Mouse (Mus musculus): ENCODE results near the gene Sema3b. TPM values are rescaled to one million over a fixed set of nuclear protein-coding genes. Genes with fewer than 3 reads are reported as not detected.
A peak's percentile ranks its signal among the peaks of the same experiment; 100 is the strongest.

Gene Sema3b
- polyA plus RNA-seq, 1 experiment from 2014 or later, result 4.6 TPM

DNA sequence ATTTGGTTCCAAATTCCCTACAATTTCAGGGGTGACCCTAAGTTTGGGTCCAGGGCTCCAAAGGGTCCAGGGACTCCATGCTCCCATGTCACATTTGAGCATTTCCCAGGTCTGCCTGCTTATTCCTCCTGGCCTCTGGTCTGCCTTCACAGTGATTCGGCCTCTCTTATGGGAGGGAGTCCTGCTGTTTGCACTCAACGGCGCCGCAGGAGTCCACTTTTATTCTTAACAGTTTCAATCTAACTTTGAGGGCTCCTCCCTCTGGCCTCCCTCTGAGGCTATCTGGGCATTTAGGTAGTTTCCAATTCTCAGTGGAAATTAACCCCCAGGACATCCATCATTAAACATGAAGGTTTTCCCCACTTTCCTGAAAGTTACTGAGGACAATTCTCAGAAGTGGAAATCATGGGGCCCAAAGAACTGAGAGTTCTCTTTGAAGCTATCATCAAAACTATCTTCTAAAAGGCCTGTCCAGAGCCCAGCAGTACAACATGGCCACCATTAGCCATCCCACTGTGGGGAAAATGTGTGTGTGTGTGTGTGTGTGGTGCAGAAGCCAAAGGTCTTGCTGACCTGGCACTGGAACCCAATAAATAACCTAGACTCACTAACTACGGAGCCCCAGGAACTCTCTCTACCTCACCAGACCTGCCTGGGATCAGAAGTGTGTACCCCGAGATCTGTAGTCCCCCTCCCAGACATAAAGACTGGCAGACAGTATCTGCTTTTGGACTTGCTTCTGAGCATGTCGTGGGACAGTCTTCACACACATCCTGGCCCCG lies 14.6 kb downstream of the Sema3b start:
- Histone ChIP-seq H3K27ac (replicated peaks) (no peak overlapping the region), H3K36me3 (peaks cover 17% of the 10 kb centered on the region), H3K9me3 (no peaks in the 10 kb centered on the region), H3K4me3 (no peak overlapping the region), H3K4me2 (no peak overlapping the region), H3K27me3 (no peaks in the 10 kb centered on the region), H3K9ac (no peak overlapping the region), H3K4me1 (replicated peaks) (0 out of 2 replicates have a peak, but pooled peaks cover 7% of the 10 kb centered on the region)
- WGBS, result 81% methylated on average over 8 of the region's 8 CpGs
- ATAC-seq (ENCODE audit: low FRiP score, low read depth), result no peak

DNA sequence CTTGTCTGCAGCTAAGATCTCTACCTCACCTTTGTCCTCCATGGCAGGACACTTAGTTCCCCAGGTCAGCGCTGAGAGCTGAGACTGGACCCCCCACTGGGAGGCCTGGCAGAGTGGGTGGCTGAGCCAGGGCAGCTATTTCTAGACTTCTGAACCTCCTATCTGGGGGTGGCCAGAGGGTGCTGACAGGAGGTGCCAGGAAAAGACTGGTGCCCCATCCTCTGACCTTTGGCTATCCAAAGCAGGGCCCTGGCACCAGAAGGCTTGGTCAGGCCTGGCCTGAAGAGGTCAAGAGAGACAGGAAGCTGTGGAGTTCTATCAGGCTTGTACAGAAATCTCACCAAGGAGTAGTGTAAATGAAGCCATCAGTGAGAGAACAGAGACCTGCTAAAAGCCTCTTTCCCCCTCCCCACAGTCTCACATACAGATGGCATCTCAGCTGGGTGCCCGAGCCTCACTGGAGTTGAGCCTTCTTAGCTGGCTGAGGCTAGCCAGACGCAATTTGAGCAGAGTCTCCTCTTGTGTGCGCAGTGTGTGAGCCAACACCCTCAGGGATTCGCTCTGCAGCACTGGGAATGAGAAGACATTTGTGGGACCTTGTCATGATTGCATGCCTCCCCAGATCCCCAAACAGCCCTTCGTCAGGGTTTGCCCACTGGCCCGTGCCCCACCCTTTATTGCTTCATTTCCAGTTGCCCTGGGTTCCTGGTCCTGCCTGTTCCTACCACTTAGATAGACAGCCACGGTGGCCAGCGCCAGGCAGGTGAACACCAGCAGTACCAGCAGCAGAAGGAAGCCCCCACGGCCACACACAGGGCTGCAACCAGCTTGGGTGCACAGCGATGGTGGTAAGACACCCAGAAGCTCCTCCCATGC lies 15.7 kb downstream of the Sema3b start:
- WGBS, result 76% methylated on average over 11 of the region's 11 CpGs
- Histone ChIP-seq H3K27me3 (no peaks in the 10 kb centered on the region), H3K4me2 (no peak overlapping the region), H3K9me3 (no peaks in the 10 kb centered on the region), H3K36me3 (peaks cover 17% of the 10 kb centered on the region), H3K9ac (no peak overlapping the region), H3K4me3 (no peak overlapping the region), H3K4me1 (replicated peaks) (peaks cover 14% of the 10 kb centered on the region), H3K27ac (replicated peaks) (peak overlapping the region; percentile 21; the same call in 1 of the 2 replicates)
- ATAC-seq (ENCODE audit: low FRiP score, low read depth), result no peak; the same call in 1 of the 2 replicates

DNA sequence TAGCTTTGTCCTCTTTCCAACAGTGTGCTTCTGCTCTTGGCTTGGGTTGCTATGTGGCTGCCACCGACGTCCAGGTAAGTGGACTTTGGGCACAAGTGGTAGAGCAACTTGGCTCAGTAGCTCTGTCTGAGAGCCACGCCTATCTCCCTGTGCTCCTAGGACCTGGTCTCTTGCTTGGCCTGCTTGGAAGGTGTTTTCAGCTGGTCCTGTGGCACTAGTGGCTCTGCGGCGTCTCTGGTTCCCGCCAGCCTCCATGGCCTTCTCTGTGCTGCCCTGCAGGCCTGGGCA lies 18.3 kb downstream of the Sema3b start:
- no peaks in the 10 kb centered on the region for H3K27me3 ChIP-seq
- peaks cover 19% of the 10 kb centered on the region for H3K4me1 ChIP-seq (replicated peaks)
- peaks cover 17% of the 10 kb centered on the region for H3K36me3 ChIP-seq
- no peak for ATAC-seq (ENCODE audit: low FRiP score, low read depth)
- no peak overlapping the region for H3K9ac ChIP-seq
- WGBS, result 97% methylated on average over 6 of the region's 6 CpGs
- no peak overlapping the region for H3K27ac ChIP-seq (replicated peaks)
- H3K4me2 ChIP-seq, result no peak overlapping the region
- no peak overlapping the region for H3K4me3 ChIP-seq
- H3K9me3 ChIP-seq, result no peaks in the 10 kb centered on the region

DNA sequence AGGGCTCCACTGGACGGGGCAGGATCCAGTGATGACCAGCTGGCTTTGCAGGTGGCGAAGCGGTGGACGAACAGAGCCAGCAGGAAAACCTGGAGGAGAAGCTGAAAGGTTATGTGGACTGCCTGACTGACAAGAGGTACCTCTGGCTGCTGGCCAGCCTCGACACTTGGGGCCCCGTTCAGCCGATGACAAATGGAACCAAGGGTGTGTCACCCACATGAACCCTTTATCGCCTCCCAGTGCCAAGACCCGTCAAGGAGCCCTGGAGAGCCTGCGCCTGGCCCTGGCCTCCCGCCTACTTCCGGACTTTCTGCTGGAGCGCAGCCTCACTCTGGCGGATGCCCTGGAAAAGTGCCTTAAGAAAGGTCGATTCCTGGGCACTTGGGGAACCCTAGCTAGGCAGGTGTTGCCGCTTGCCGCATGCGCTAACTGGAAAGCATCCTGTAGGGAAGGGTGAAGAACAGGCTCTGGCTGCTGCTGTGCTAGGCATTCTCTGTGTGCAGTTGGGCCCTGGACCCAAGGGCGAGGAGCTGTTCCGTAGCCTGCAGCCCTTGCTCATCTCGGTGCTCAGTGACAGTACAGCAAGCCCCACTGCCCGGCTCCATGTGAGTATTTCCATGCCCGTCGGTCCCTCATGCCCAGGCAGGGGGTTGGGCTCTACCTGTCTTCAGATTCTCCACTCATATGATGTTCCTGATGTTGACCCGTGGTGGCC lies 18.8 kb downstream of the Sema3b start:
- Histone ChIP-seq H3K4me2 (no peak overlapping the region), H3K27ac (replicated peaks) (no peak overlapping the region), H3K9me3 (no peaks in the 10 kb centered on the region), H3K27me3 (no peaks in the 10 kb centered on the region), H3K4me3 (no peak overlapping the region), H3K4me1 (replicated peaks) (peaks cover 19% of the 10 kb centered on the region), H3K36me3 (peaks cover 17% of the 10 kb centered on the region), H3K9ac (no peak overlapping the region)
- no peak for ATAC-seq (ENCODE audit: low FRiP score, low read depth)
- 90% methylated on average over 25 of the region's 25 CpGs for WGBS

DNA sequence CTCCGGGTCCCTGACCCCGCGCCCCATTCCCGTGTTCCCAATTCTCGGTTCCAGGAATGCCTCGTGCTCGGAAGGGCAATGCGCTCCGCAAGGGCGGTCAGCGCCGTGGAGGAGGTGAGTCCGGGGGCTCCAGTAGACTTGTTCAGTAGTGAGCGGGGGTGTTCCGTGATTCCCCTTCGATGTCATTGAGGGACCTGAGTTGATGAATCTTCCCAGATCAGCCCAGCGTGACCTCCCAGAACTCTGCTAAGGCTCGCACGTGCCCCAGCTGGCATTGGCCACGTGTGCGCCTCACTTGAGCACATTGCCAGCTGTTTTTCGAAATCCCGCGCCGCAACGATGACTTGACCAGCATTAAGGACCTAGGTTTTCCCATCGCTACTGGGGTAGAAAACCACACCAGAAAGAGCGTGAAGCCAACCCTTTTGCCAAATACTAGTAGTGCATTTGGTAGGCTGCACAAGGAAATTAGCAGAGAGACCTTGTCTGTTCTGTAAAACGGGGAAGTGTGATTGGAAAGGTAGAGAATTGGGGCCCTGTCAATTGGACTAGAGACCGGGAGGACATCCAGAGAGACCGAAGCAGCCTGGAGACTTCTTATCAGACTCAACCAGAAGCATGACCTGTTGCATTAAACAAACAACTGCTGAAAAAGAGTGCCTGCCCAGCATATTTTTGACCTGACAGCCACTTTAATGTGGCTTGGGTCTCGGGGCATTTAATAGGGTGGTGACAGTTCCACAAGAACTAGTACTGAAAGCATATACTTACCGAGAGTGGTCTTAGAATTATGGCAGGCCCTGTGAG lies 21.0 kb downstream of the Sema3b start:
- peak overlapping the region; percentile 45 for H3K9ac ChIP-seq
- no peak overlapping the region for H3K27ac ChIP-seq (replicated peaks)
- WGBS, result 7% methylated on average over 33 of the region's 33 CpGs
- peak overlapping the region; percentile 75 for H3K4me3 ChIP-seq
- no peak; the same call in 1 of the 2 replicates for ATAC-seq (ENCODE audit: low FRiP score, low read depth)
- H3K4me1 ChIP-seq (replicated peaks), result peaks cover 14% of the 10 kb centered on the region
- no peaks in the 10 kb centered on the region for H3K27me3 ChIP-seq
- peaks cover 14% of the 10 kb centered on the region for H3K36me3 ChIP-seq
- H3K4me2 ChIP-seq, result peak overlapping the region; percentile 80
- H3K9me3 ChIP-seq, result no peaks in the 10 kb centered on the region

DNA sequence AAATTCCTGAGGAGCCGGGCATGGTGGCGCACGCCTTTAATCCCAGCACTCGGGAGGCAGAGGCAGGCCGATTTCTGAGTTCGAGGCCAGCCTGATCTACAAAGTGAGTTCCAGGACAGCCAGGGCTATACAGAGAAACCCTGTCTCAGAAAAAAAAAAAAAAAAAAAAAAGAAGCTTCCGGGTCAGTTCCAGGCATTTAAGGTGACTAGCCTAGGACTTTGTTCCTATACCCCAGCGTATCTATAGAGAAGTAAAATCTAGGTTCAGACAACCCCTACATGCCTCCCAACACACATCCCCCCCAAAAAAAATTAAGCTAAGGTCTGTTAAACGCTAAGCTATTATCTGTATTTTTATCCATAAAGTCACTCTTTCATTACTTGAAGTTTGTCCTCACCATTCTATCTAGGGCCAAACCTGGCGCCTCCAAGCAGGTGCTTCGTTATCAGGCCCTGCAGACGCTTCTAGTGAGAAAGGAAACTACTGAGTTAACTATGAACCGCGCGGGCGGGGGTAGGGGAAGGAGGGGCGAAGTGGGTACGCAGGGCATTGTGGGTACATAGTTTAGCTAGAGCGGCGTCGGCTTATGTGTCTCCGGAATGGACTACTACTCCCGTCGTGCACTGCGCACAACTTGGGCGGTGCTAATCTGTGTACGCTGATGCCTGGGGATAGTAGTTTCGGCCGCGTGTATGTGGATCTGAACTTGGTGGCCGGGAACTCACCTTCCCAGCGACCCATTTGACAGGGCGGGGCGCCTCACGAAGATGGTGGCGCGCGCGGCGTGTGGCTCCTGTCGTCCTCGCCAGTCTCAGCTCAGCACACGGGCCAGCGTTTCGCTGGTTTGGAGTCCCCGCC lies 21.8 kb downstream of the Sema3b start, which contains the start of gene Ifrd2:
Ifrd2 (plus strand) TSS at position 669 of the 859 bp plus-strand sequence.
- H3K9ac ChIP-seq, result peak within 1 kb of the TSS; percentile 45
- ATAC-seq (ENCODE audit: low FRiP score, low read depth), result peak; percentile 98
- 14% methylated on average over 43 of the region's 46 CpGs for WGBS
- peak within 1 kb of the TSS; percentile 80 for H3K4me2 ChIP-seq
- peaks cover 14% of the 10 kb centered on the region for H3K4me1 ChIP-seq (replicated peaks)
- H3K27ac ChIP-seq (replicated peaks), result no peak within 1 kb of the TSS
- H3K36me3 ChIP-seq, result peaks cover 13% of the 10 kb centered on the region
- H3K27me3 ChIP-seq, result no peaks in the 10 kb centered on the region
- H3K9me3 ChIP-seq, result no peaks in the 10 kb centered on the region
- peak within 1 kb of the TSS; percentile 75 for H3K4me3 ChIP-seq

DNA sequence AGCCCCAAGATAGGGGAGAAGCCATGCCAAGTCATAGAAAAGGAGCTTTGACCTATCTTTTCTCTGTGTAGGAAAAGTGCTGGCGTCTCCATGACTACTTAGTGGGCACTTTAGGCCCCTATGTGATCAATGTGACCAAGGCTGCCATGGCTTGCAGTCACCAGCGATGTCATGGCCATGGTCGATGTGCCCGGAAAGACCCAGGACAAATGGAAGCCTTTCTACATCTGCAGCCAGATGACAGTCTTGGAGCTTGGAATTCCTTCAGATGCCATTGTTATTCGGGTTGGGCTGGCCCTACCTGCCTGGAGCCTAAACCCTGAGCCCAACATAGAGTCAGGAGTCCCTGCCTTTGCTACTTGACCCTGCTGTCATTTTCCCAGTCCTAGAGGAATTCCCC lies 22.5 kb downstream of the Sema3b start:
- 93% methylated on average over 5 of the region's 5 CpGs for WGBS
- Histone ChIP-seq H3K9me3 (no peaks in the 10 kb centered on the region), H3K9ac (no peak overlapping the region), H3K4me1 (replicated peaks) (peaks cover 21% of the 10 kb centered on the region), H3K4me3 (no peak overlapping the region), H3K4me2 (no peak overlapping the region; the same call in 1 of the 2 replicates), H3K27ac (replicated peaks) (no peak overlapping the region), H3K27me3 (no peaks in the 10 kb centered on the region), H3K36me3 (peaks cover 9% of the 10 kb centered on the region)
- no peak for ATAC-seq (ENCODE audit: low FRiP score, low read depth)

DNA sequence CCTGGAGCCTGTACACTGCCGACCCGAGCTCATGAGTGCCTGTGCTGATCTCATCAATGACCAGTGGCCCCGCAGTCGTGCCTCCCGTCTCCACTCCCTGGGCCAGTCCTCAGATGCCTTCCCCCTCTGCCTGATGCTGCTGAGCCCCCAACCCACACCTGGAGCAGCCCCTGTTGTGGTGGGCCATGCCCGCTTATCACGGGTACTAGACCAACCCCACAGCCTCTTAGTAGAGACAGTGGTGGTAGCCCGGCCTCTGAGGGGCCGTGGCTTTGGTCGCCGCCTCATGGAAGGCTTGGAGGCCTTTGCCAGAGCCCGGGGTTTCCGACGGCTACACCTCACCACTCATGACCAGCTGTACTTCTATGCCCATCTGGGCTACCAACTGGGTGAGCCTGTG lies 25.9 kb downstream of the Sema3b start:
- H3K4me1 ChIP-seq (replicated peaks), result peaks cover 34% of the 10 kb centered on the region
- no peaks in the 10 kb centered on the region for H3K9me3 ChIP-seq
- H3K4me2 ChIP-seq, result no peak overlapping the region
- H3K4me3 ChIP-seq, result no peak overlapping the region
- no peaks in the 10 kb centered on the region for H3K36me3 ChIP-seq
- H3K9ac ChIP-seq, result no peak overlapping the region
- WGBS, result 90% methylated on average over 14 of the region's 14 CpGs
- no peak for ATAC-seq (ENCODE audit: low FRiP score, low read depth)
- no peaks in the 10 kb centered on the region for H3K27me3 ChIP-seq
- no peak overlapping the region for H3K27ac ChIP-seq (replicated peaks)

DNA sequence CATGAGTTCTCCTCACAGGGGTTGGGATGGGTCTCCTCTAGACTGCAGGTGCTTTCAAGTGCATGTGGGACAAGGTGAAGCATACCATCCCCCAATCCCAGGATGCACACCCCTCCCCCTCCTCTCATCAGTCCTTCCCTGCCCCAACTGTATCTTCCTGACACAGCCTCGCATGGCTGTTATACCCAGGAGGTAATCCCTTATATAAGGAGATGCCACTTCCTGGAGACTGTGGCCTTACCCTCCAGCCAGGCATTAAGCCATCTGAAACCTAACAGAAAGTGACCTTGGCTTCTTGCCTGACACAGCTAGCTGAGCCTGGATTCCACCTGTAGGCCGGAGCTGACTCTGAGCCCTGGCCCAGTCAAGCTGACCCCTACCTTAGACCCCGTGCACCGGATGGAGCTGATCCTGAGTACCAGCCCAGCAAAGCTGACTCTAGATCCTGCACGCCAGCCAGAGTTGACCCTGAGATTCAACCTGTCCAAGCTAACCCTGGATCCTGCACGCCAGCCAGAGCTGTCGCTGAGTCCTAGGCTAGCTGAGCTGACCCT lies 26.4 kb downstream of the Sema3b start:
- no peak for ATAC-seq (ENCODE audit: low FRiP score, low read depth)
- WGBS, result 95% methylated on average over 7 of the region's 7 CpGs
- H3K4me3 ChIP-seq, result no peak overlapping the region
- no peak overlapping the region for H3K27ac ChIP-seq (replicated peaks)
- H3K4me2 ChIP-seq, result no peak overlapping the region
- H3K9me3 ChIP-seq, result no peaks in the 10 kb centered on the region
- H3K36me3 ChIP-seq, result no peaks in the 10 kb centered on the region
- no peaks in the 10 kb centered on the region for H3K27me3 ChIP-seq
- peaks cover 31% of the 10 kb centered on the region for H3K4me1 ChIP-seq (replicated peaks)
- H3K9ac ChIP-seq, result no peak overlapping the region

DNA sequence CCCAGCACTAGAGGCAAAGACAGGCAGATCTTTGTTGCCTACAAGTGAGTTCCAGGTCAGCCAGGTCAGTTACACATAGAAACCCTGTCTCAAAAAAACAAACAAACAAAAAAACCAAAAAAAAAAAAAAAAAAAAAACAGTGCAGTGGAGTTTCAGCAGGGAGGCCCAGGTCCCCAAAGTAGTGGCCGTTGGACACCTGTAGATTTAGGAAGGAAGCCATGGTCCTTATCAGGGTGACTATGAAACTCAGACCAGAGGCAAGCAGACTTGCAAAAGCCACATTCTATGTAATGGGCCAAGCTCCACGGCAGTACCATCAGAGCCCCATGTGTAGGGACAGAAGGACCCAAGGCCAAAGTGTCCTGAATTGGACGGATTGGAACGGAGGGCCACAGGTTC lies 27.4 kb downstream of the Sema3b start:
- 81% methylated on average over 4 of the region's 4 CpGs for WGBS
- Histone ChIP-seq H3K9ac (peak overlapping the region; percentile 54), H3K9me3 (no peaks in the 10 kb centered on the region), H3K27me3 (no peaks in the 10 kb centered on the region), H3K4me2 (peak overlapping the region; percentile 92), H3K27ac (replicated peaks) (no peak overlapping the region), H3K4me3 (peak overlapping the region; percentile 60), H3K4me1 (replicated peaks) (peaks cover 31% of the 10 kb centered on the region), H3K36me3 (no peaks in the 10 kb centered on the region)
- ATAC-seq (ENCODE audit: low FRiP score, low read depth), result no peak
